Mouse (Mus musculus) 3134 (cell line): ENCODE measurements around the gene Vwa2.

ENCODE experiments used
- DNase-seq: peaks from one replicate; pipeline ENCODE4 v3.0.0-alpha.2; 2011; ENCODE audit warnings: low spot score; ENCODE audit not compliant: insufficient read length; ENCODE audit errors: extremely low read depth

Vwa2 gene

GRCm38 (mm10) chr19:56946727-56947126 lies 72.7 kb downstream of the Vwa2 start:
- no peak for DNase-seq

GRCm38 (mm10) chr19:56947971-56948610 lies 74.0 kb downstream of the Vwa2 start:
- DNase-seq, result no peak

- no peak for DNase-seq
Observed at GRCm38 (mm10) chr19:56949868-56950267, 75.8 kb downstream of the Vwa2 start.

GRCm38 (mm10) chr19:56950818-56951217 lies 76.8 kb downstream of the Vwa2 start:
- no peak for DNase-seq

- DNase-seq, result no peak
Observed at GRCm38 (mm10) chr19:56953856-56954255, 79.8 kb downstream of the Vwa2 start.

- no peak for DNase-seq
Observed at GRCm38 (mm10) chr19:56954857-56955256, 80.8 kb downstream of the Vwa2 start.

GRCm38 (mm10) chr19:56955568-56956513 lies 81.8 kb downstream of the Vwa2 start:
- DNase-seq, result no peak

- DNase-seq, result no peak
Observed at GRCm38 (mm10) chr19:56958011-56958410, 84.0 kb downstream of the Vwa2 start.

DNA sequence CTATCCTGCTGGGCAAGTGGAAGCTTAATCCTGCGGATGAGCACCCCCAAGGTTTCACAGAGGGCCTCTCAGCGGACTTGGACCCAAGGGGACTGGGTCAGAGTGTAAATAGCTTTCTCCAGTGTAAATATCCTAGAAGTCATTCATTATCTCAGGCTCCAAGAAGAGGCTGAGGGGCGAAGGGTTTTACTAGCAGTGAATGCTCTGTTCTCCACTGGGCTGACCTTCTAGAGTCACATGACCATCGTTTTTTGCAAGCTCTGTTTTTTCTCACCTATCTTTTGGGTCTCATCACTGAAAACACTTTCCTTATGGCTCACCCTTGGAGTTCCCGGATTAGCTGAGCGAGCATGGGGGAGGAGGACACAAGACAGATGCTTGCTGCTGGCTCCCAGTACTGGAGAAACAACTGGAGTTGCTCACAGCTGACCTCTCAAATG lies 84.6 kb downstream of the Vwa2 start:
- DNase-seq, result no peak

- DNase-seq, result no peak
Observed at GRCm38 (mm10) chr19:56959057-56959456, 85.0 kb downstream of the Vwa2 start.

DNA sequence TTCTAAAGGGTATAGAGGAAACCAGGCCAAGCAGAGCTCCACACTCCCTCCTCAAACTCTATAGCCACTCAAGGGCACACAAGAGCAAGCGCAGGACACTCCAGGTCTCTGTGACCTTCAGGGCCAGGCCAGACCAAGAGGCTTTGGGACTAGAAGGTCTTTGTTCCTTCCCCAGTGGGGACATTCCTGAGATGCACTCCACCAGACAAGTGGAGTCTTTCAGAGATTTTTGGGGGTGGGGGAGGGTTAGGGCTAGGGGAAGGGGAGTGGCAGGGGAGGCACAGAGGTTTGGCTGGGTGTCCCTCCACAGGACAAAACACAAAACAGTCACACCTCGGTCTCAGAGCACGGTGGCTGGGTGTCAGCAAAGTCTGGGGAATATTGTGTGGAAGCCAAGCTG lies 85.6 kb downstream of the Vwa2 start:
- DNase-seq, result no peak
